Mouse (Mus musculus): ENCODE data around the gene Mrps33.

- TF ChIP-seq CTCF (IDR thresholded peaks at IDR 0.05; ENCODE audit: control insufficient read depth, insufficient read depth, low read length) (no peak), POLR2A (IDR thresholded peaks at IDR 0.05; ENCODE audit: borderline replicate concordance, control insufficient read depth, low read depth, low read length) (no peak)
Measured at GRCm38 (mm10) chr6:39849667-39850066, 38.9 kb upstream of the Mrps33 start.

Measured in bone marrow, adult 2 months (tissue).